Mouse (Mus musculus): ENCODE measurements around the gene Ankle2. TPM values are rescaled to one million over a fixed set of nuclear protein-coding genes. Genes with fewer than 3 reads are reported as not detected.

The Ankle2 gene
- total RNA-seq (2014; rRNA removed) (27.9 and 30.7 TPM in 2 replicates), polyA plus RNA-seq (2015; fragmentation: Nextera tagmentation; extraction: Ambion mirVana) (15.4 and 17.1 TPM in 2 replicates)

- 0% methylated on average over 55 of the region's 81 CpGs for WGBS
- H3K36me3 ChIP-seq (ENCODE audit: insufficient read depth, low read length), result peaks cover 8% of the 10 kb centered on the region
- H3K27me3 ChIP-seq (ENCODE audit: insufficient read depth, low read length), result no peaks in the 10 kb centered on the region
- H3K27ac ChIP-seq (ENCODE audit: low read depth, low read length), result peak within 1 kb of the TSS; percentile 92
- no peaks in the 10 kb centered on the region for H3K9me3 ChIP-seq (ENCODE audit: low read length)
- ATAC-seq (ENCODE audit: low FRiP score) (peak; percentile 96), DNase-seq (ENCODE audit: low spot score) (peak; percentile 93)
- peak within 1 kb of the TSS; percentile 97 for H3K4me3 ChIP-seq (ENCODE audit: low read depth, low read length)
- H3K4me2 ChIP-seq (ENCODE audit: low read depth, low read length, poor library complexity, severe bottlenecking), result peak within 1 kb of the TSS; percentile 71
- H3K4me1 ChIP-seq (ENCODE audit: insufficient read depth, low read length), result peaks cover 10% of the 10 kb centered on the region; the same call in 1 of the 2 replicates
- TF ChIP-seq CTCF (IDR thresholded peaks at IDR 0.05), result no peak
- peak within 1 kb of the TSS; percentile 94 for H3K9ac ChIP-seq (replicated peaks; ENCODE audit: low read length, poor library complexity, severe bottlenecking)
These were observed at the start of gene Ankle2 for GRCm38 (mm10) chr5:110230780-110231461. Gene Ankle2, plus strand, starts transcription at chr5:110231004.

- WGBS, result 96% methylated on average over 5 of the region's 5 CpGs
- no peak for ATAC-seq (ENCODE audit: low FRiP score)
- peaks cover 28% of the 10 kb centered on the region for H3K36me3 ChIP-seq (ENCODE audit: insufficient read depth, low read length)
These were observed 49.1 kb upstream of the Ankle2 start for GRCm38 (mm10) chr5:110181716-110182115.

GRCm38 (mm10) chr5:110203164-110203895, 27.5 kb upstream of the Ankle2 start:
- DNase-seq (ENCODE audit: low spot score), result no peak
- Histone ChIP-seq H3K27me3 (ENCODE audit: insufficient read depth, low read length) (no peaks in the 10 kb centered on the region), H3K9me3 (ENCODE audit: low read length) (no peaks in the 10 kb centered on the region), H3K9ac (replicated peaks; ENCODE audit: low read length, poor library complexity, severe bottlenecking) (no peak overlapping the region), H3K4me2 (ENCODE audit: low read depth, low read length, poor library complexity, severe bottlenecking) (no peak overlapping the region), H3K27ac (ENCODE audit: low read depth, low read length) (no peak overlapping the region), H3K4me1 (ENCODE audit: insufficient read depth, low read length) (no peaks in the 10 kb centered on the region), H3K4me3 (ENCODE audit: low read depth, low read length) (no peak overlapping the region), H3K36me3 (ENCODE audit: insufficient read depth, low read length) (peaks cover 73% of the 10 kb centered on the region)
- WGBS, result 87% methylated on average over 10 of the region's 10 CpGs
- TF ChIP-seq CTCF (IDR thresholded peaks at IDR 0.05), result peak; percentile 49
- no peak for ATAC-seq (ENCODE audit: low FRiP score)

More at GRCm38 (mm10) chr5:110181716-110182115, 49.1 kb upstream of the Ankle2 start:
- TF ChIP-seq CTCF (IDR thresholded peaks at IDR 0.05), result no peak
- no peak overlapping the region for H3K4me2 ChIP-seq (ENCODE audit: low read depth, low read length, poor library complexity, severe bottlenecking)
- no peak overlapping the region for H3K9ac ChIP-seq (replicated peaks; ENCODE audit: low read length, poor library complexity, severe bottlenecking)
- H3K9me3 ChIP-seq (ENCODE audit: low read length), result no peaks in the 10 kb centered on the region
- H3K4me1 ChIP-seq (ENCODE audit: insufficient read depth, low read length), result peaks cover 6% of the 10 kb centered on the region
- no peaks in the 10 kb centered on the region for H3K27me3 ChIP-seq (ENCODE audit: insufficient read depth, low read length)
- no peak for DNase-seq (ENCODE audit: low spot score)
- H3K4me3 ChIP-seq (ENCODE audit: low read depth, low read length), result no peak overlapping the region
- no peak overlapping the region for H3K27ac ChIP-seq (ENCODE audit: low read depth, low read length)

- ATAC-seq (ENCODE audit: low FRiP score), result no peak
- TF ChIP-seq CTCF (IDR thresholded peaks at IDR 0.05), result peak; percentile 47
These were observed 26.0 kb upstream of the Ankle2 start for GRCm38 (mm10) chr5:110204777-110205176.

GRCm38 (mm10) chr5:110211312-110211711, 19.5 kb upstream of the Ankle2 start:
- TF ChIP-seq CTCF (IDR thresholded peaks at IDR 0.05), result no peak
- no peak overlapping the region for H3K4me2 ChIP-seq (ENCODE audit: low read depth, low read length, poor library complexity, severe bottlenecking)
- H3K4me3 ChIP-seq (ENCODE audit: low read depth, low read length), result no peak overlapping the region
- H3K9me3 ChIP-seq (ENCODE audit: low read length), result no peaks in the 10 kb centered on the region
- H3K9ac ChIP-seq (replicated peaks; ENCODE audit: low read length, poor library complexity, severe bottlenecking), result no peak overlapping the region
- H3K36me3 ChIP-seq (ENCODE audit: insufficient read depth, low read length), result peaks cover 79% of the 10 kb centered on the region
- ATAC-seq (ENCODE audit: low FRiP score) (no peak), DNase-seq (ENCODE audit: low spot score) (no peak)
- no peaks in the 10 kb centered on the region for H3K4me1 ChIP-seq (ENCODE audit: insufficient read depth, low read length)
- no peaks in the 10 kb centered on the region for H3K27me3 ChIP-seq (ENCODE audit: insufficient read depth, low read length)
- H3K27ac ChIP-seq (ENCODE audit: low read depth, low read length), result no peak overlapping the region
- WGBS, result 85% methylated on average over 2 of the region's 2 CpGs

More at GRCm38 (mm10) chr5:110204777-110205176, 26.0 kb upstream of the Ankle2 start:
- H3K4me1 ChIP-seq (ENCODE audit: insufficient read depth, low read length), result no peaks in the 10 kb centered on the region
- H3K36me3 ChIP-seq (ENCODE audit: insufficient read depth, low read length), result peaks cover 85% of the 10 kb centered on the region
- H3K4me3 ChIP-seq (ENCODE audit: low read depth, low read length), result no peak overlapping the region
- DNase-seq (ENCODE audit: low spot score), result no peak
- no peak overlapping the region for H3K9ac ChIP-seq (replicated peaks; ENCODE audit: low read length, poor library complexity, severe bottlenecking)
- no peaks in the 10 kb centered on the region for H3K9me3 ChIP-seq (ENCODE audit: low read length)
- H3K4me2 ChIP-seq (ENCODE audit: low read depth, low read length, poor library complexity, severe bottlenecking), result no peak overlapping the region
- no peaks in the 10 kb centered on the region for H3K27me3 ChIP-seq (ENCODE audit: insufficient read depth, low read length)
- 81% methylated on average over 6 of the region's 6 CpGs for WGBS
- no peak overlapping the region for H3K27ac ChIP-seq (ENCODE audit: low read depth, low read length)

GRCm38 (mm10) chr5:110216780-110217179, 14.0 kb upstream of the Ankle2 start:
- no peak for TF ChIP-seq CTCF (IDR thresholded peaks at IDR 0.05)
- H3K9ac ChIP-seq (replicated peaks; ENCODE audit: low read length, poor library complexity, severe bottlenecking), result no peak overlapping the region
- DNase-seq (ENCODE audit: low spot score) (no peak), ATAC-seq (ENCODE audit: low FRiP score) (no peak)
- H3K4me2 ChIP-seq (ENCODE audit: low read depth, low read length, poor library complexity, severe bottlenecking), result no peak overlapping the region
- 97% methylated on average over 3 of the region's 3 CpGs for WGBS
- H3K4me3 ChIP-seq (ENCODE audit: low read depth, low read length), result no peak overlapping the region
- H3K27ac ChIP-seq (ENCODE audit: low read depth, low read length), result no peak overlapping the region
- H3K4me1 ChIP-seq (ENCODE audit: insufficient read depth, low read length), result no peaks in the 10 kb centered on the region
- no peaks in the 10 kb centered on the region for H3K9me3 ChIP-seq (ENCODE audit: low read length)
- peaks cover 71% of the 10 kb centered on the region for H3K36me3 ChIP-seq (ENCODE audit: insufficient read depth, low read length)
- no peaks in the 10 kb centered on the region for H3K27me3 ChIP-seq (ENCODE audit: insufficient read depth, low read length)
